Mouse (Mus musculus) intestine, embryonic 15.5 days (tissue): Measurements from ENCODE around the gene Vcan. TPM values are rescaled to one million over a fixed set of nuclear protein-coding genes. Genes with fewer than 3 reads are reported as not detected.
"Not testable (repeated sequence)": the region's sequence is repeated elsewhere in the genome, so short reads cannot be mapped to it uniquely, and the experiment has no call there.

ENCODE experiments used
- ATAC-seq: fragments of 200-750 bp; cut with Nextera tagmentation; 2 replicates; pipeline ENCODE4 v1.8.0; 2017; ENCODE audit warnings: moderate TSS enrichment, moderate library complexity
- H3K27ac ChIP-seq: fragments of 300-500 bp; sonication (generic); 2 replicates; pipeline ENCODE4 v1.5.1; 2015; ENCODE audit warnings: mild to moderate bottlenecking, inconsistent platforms
- H3K27me3 ChIP-seq: fragments of 300-500 bp; sonication (generic); replicated peaks from 2 replicates; pipeline ENCODE4 v1.6.1; 2015; ENCODE audit warnings: inconsistent platforms
- H3K36me3 ChIP-seq: fragments of 300-500 bp; sonication (generic); 2 replicates; pipeline ENCODE4 v1.6.1; 2015; ENCODE audit warnings: inconsistent platforms
- H3K4me1 ChIP-seq: fragments of 300-500 bp; sonication (generic); replicated peaks from 2 replicates; pipeline ENCODE4 v1.6.1; 2015; ENCODE audit warnings: inconsistent platforms
- H3K4me2 ChIP-seq: fragments of 300-500 bp; sonication (generic); replicated peaks from 2 replicates; pipeline ENCODE4 v1.6.1; 2015; ENCODE audit warnings: mild to moderate bottlenecking, inconsistent platforms
- H3K4me3 ChIP-seq: fragments of 300-500 bp; sonication (generic); replicated peaks from 2 replicates; pipeline ENCODE4 v1.5.1; 2015; ENCODE audit warnings: inconsistent platforms
- H3K9ac ChIP-seq: fragments of 300-500 bp; sonication (generic); 2 replicates; pipeline ENCODE4 v1.6.1; 2015; ENCODE audit warnings: inconsistent platforms
- H3K9me3 ChIP-seq: fragments of 300-500 bp; sonication (generic); 2 replicates; pipeline ENCODE4 v1.6.1; 2016; ENCODE audit warnings: inconsistent platforms
- WGBS: fragments of 180-500 bp; shearing (Covaris S2); methylation state at CpG from one replicate; pipeline ENCODE4 v1.1.7; 2015; 5-methylcytosine and 5-hydroxymethylcytosine counted together
- polyA plus RNA-seq: library from polyadenylated mRNA; unstranded; fragments of >200 nt; fragmentation: Nextera tagmentation; extraction: Ambion mirVana; gene quantifications from 2 replicates; pipeline ENCODE4 v1.2.1, GENCODE M21; 2015

Gene Vcan
- polyA plus RNA-seq, result 25.8 and 30.9 TPM in 2 replicates

DNA sequence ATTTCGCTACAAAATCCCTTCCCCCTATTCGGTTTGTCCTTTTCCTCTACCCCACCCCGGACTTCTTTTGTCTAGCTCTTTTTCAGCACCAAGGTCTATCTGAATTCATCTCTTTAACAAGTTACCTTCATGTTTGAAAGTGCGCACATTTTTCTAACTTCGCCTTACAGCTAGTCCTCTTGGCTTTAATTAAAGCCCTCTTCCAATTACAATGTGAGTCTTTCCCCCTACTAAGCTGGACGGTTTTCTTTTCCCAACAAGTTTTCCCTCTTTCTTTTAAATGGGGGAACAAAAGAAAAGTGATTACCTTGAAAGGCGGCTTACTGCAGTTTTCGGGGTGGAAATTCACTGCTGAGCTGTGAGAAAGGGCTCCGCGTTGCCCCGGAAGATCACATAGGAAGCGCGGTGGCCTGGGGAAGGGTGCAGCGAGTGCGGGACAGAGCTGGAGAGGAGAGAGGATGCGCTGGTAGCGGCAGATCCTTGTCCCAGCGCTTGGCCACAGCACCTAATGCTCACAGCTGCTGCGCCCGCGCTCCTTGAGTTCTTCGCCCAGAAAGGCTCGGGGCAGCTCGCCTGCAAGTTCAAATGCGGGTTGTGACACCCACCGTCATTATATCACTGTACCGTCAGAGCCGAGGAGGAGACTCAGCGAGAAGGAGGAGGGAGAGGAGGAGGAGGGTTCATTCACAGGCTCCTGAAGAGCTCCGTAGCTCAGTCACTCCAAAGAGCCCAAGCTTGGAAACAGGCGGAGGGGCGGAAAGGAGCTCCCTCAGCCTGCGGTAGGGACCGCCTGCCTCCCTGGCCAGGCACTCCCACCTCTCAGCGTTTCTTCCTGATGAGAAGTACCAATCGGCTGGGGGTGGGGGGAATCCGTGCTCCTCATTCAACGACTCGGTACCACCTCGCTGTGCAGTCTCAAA, at the start of gene Vcan:
Gene Vcan, minus strand, starts transcription at position 744 of the 920 bp plus-strand sequence.
- Histone ChIP-seq H3K27ac (peak within 1 kb of the TSS; percentile 75), H3K27me3 (no peaks in the 10 kb centered on the region), H3K4me2 (peak within 1 kb of the TSS; percentile 93), H3K9ac (peak within 1 kb of the TSS; percentile 59), H3K9me3 (no peaks in the 10 kb centered on the region), H3K4me3 (peak within 1 kb of the TSS; percentile 51), H3K36me3 (no peaks in the 10 kb centered on the region), H3K4me1 (peaks cover 9% of the 10 kb centered on the region; the same call in 1 of the 2 replicates)
- WGBS, result under 1% methylated on average over 40 of the region's 40 CpGs
- ATAC-seq, result peak; percentile 26

DNA sequence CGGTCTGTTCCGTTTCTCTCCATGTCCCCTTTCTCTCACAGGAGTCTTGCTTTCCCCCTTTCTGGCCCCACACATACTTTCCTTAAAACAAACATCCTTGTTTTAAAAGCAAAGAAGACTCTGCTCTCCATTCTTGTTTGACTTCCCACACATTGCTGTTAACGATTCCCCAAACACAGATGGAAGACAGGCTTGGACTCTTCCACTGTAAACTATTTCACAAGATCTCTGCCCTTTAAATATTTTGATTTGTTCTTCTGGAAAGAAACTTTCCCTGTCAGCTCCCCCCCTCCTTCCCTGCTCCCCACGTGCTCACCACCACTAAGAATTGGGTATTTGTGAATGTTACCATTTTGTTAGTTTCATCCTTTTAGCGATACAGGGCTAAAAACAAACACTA, 49.2 kb upstream of the Vcan start:
- no peak overlapping the region for H3K9ac ChIP-seq
- ATAC-seq, result 0 out of 2 replicates have a peak, but pooled peaks have one; percentile 41
- no peak overlapping the region for H3K4me3 ChIP-seq
- H3K36me3 ChIP-seq, result no peaks in the 10 kb centered on the region
- 24% methylated on average over 5 of the region's 5 CpGs for WGBS
- no peak overlapping the region for H3K4me2 ChIP-seq
- H3K27me3 ChIP-seq, result no peaks in the 10 kb centered on the region
- no peaks in the 10 kb centered on the region for H3K9me3 ChIP-seq
- no peaks in the 10 kb centered on the region for H3K4me1 ChIP-seq
- H3K27ac ChIP-seq, result no peak overlapping the region

DNA sequence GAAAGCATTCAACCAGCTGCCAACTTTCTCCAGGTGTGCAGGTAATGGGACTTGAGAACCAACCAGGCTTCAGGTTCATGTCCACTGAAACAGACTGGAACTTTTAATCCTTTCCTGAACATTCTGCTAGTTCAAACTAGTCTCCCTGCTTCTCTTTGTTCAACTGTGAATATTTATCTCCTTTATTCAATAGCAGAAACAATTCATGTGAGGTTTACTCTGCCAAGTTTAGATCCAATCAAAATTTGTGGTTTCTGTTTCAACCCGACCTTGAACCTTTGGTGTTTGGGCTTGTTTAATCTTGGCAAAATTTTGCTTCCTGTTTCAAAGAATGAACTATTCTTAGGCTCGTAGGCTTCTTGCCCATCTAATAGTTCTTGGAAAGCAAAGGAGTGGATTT, 40.6 kb upstream of the Vcan start:
- 52% methylated on average over 2 of the region's 2 CpGs for WGBS
- H3K4me3 ChIP-seq, result no peak overlapping the region
- H3K4me2 ChIP-seq, result no peak overlapping the region
- no peaks in the 10 kb centered on the region for H3K27me3 ChIP-seq
- no peaks in the 10 kb centered on the region for H3K36me3 ChIP-seq
- no peaks in the 10 kb centered on the region for H3K4me1 ChIP-seq
- H3K9ac ChIP-seq, result no peak overlapping the region
- no peak overlapping the region for H3K27ac ChIP-seq
- no peak for ATAC-seq
- H3K9me3 ChIP-seq, result no peaks in the 10 kb centered on the region

DNA sequence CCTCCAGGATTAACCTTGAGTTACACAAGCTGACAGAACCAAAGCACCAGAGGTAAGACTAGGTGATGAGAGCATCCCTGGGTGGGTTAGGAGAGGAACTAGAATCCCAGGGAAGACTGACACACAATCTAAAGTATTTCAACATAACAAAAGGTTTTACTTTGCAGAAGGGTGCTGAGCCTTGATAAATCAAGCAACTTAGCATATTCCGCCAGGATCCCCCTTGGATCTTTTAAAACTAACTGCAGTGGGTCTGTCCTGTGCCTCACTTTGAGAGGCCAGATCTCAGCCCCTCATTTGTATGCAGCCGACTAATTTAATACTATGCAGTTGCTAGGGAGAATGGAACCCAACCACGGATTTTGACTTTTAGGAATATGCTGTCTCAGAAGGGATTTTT, 38.0 kb upstream of the Vcan start:
- H3K4me2 ChIP-seq, result no peak overlapping the region
- H3K4me3 ChIP-seq, result no peak overlapping the region
- no peak overlapping the region for H3K27ac ChIP-seq
- no peaks in the 10 kb centered on the region for H3K36me3 ChIP-seq
- H3K27me3 ChIP-seq, result no peaks in the 10 kb centered on the region
- H3K4me1 ChIP-seq, result no peaks in the 10 kb centered on the region
- H3K9me3 ChIP-seq, result no peaks in the 10 kb centered on the region
- WGBS, result 67% methylated on average over 3 of the region's 3 CpGs
- ATAC-seq, result no peak
- no peak overlapping the region for H3K9ac ChIP-seq

DNA sequence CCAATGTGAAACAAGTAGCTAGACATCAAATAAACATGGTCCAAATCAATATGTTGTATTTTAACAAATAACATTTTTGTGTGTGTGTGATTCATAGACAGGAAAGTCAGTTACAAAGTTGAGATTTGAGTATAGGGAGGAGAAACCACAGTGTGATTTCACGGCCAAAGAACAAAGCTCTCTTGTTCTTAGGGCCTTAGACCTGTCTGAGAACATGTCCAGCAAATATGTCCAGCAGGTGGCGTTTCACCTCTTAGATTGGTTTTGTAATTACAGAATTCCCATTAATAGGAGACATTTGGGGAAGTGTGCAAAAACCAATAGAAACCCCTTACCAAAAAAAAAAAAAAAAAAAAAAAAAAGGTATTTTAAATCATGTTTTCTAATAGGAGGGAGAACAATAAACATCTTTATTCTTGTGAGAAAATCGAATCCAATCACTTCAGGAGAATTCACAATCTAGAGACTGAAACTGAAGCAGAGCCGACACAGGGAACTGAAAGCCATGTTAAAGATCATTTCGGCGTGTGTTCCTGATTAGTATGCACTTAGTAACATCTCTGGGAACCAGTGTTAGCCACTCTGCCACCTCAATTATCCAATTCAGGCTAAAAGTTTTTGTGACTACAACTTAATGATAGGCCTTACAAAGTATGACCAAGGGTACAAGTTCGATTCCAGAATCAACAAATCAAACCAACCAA, 37.1 kb upstream of the Vcan start:
- Histone ChIP-seq H3K4me1 (no peaks in the 10 kb centered on the region), H3K9ac (no peak overlapping the region), H3K27me3 (no peaks in the 10 kb centered on the region), H3K36me3 (no peaks in the 10 kb centered on the region), H3K27ac (no peak overlapping the region), H3K4me3 (no peak overlapping the region), H3K9me3 (no peaks in the 10 kb centered on the region), H3K4me2 (no peak overlapping the region)
- ATAC-seq, result peak; percentile 61; the same call in 1 of the 2 replicates
- WGBS, result 64% methylated on average over 7 of the region's 7 CpGs

DNA sequence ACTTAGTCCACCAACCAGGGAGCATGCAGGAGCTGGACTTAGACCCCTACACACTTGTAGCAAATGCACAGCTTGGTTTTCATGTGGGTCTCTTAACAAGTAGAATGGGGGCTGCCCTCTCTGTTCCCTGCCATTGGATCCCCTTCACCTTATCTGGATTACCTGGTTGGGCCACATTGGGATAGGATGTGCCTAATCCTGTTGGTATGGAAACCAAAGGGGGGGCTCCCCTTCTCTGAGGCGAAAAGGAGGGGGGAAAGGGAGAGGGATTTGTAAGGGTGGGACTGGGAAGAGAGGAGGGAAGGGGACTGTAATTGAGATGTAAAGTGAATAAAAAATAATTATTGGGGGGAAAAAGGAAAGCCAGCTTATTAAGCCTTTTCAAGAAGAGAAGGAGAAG, 35.5 kb upstream of the Vcan start:
- ATAC-seq, result no peak
- Histone ChIP-seq H3K27ac (no peak overlapping the region), H3K4me1 (no peaks in the 10 kb centered on the region), H3K9ac (no peak overlapping the region), H3K36me3 (no peaks in the 10 kb centered on the region), H3K27me3 (no peaks in the 10 kb centered on the region), H3K9me3 (no peaks in the 10 kb centered on the region), H3K4me3 (no peak overlapping the region), H3K4me2 (no peak overlapping the region)
- 60% methylated on average over 1 of the region's 1 CpGs for WGBS

DNA sequence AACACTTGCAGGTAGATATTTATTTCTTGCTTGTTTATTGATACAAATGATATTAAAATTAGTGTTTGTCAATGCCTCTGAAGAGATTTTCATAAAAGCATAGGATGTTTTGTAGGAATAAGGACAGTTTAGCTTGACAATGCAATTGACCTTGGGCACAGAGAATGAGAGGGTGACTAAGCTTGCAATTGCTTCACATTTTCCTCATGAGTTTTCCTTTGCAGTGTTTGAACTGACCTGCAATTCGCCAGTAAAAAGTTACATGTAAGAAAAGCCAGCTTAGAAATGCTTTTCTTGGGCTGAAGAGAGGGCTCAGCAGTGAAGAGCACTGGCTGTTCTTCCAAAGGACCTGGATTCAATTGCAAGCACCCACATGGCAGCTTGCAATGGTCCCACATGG, 34.8 kb upstream of the Vcan start:
- ATAC-seq, result no peak
- H3K9ac ChIP-seq, result no peak overlapping the region

DNA sequence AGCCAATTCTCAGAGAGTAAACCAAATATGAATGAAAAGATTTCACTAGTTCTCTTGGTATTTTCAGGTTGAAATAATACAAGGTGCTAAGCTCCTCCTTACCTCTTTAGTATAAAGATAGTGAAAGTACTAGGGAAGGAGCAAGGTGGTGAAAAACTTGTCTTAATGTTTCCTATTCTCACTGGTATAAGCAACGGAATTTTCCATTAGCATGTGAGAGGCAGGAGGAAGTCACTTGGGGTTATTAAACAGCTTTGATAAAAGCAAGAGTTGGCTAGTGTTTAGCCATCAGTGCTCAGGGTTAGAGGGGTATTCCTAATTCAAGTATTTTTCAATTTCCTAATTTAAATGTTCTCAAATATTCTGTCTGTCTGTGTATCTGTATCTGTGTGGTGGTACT, 24.2 kb upstream of the Vcan start:
- 60% methylated on average over 1 of the region's 1 CpGs for WGBS
- H3K4me2 ChIP-seq, result no peak overlapping the region
- no peak overlapping the region for H3K9ac ChIP-seq
- no peak for ATAC-seq
- H3K4me1 ChIP-seq, result no peaks in the 10 kb centered on the region
- H3K9me3 ChIP-seq, result no peaks in the 10 kb centered on the region
- no peak overlapping the region for H3K27ac ChIP-seq
- H3K4me3 ChIP-seq, result no peak overlapping the region
- no peaks in the 10 kb centered on the region for H3K27me3 ChIP-seq
- H3K36me3 ChIP-seq, result no peaks in the 10 kb centered on the region

More for the DNA sequence above, 34.8 kb upstream of the Vcan start:
- WGBS, result 82% methylated on average over 1 of the region's 1 CpGs
- Histone ChIP-seq H3K4me3 (no peak overlapping the region), H3K9me3 (no peaks in the 10 kb centered on the region), H3K36me3 (no peaks in the 10 kb centered on the region), H3K27me3 (no peaks in the 10 kb centered on the region), H3K4me2 (no peak overlapping the region), H3K27ac (no peak overlapping the region), H3K4me1 (no peaks in the 10 kb centered on the region)

DNA sequence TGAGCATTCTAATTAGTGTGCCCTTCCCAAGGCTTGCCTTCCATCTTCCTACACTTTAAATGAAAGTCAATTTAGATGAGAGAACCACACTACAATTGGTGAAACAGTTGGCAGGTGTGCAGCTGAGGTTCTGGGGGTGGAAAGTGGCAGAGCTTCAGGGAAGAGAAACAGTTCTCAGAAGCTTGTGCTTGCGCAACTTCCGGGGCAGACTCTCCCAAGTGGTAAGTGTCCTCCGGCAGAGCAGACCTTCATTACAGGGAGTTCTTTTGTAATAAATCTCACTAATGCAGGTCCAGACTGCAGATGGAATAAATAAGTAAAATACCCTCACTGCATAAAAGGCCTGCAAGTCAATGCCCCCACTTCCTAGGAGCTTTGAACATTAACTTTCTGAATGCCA, 23.7 kb upstream of the Vcan start:
- H3K4me3 ChIP-seq, result no peak overlapping the region
- WGBS, result 64% methylated on average over 3 of the region's 3 CpGs
- no peaks in the 10 kb centered on the region for H3K9me3 ChIP-seq
- ATAC-seq, result no peak
- H3K4me1 ChIP-seq, result no peaks in the 10 kb centered on the region
- no peak overlapping the region for H3K4me2 ChIP-seq
- H3K36me3 ChIP-seq, result no peaks in the 10 kb centered on the region
- no peak overlapping the region for H3K9ac ChIP-seq
- H3K27me3 ChIP-seq, result no peaks in the 10 kb centered on the region
- no peak overlapping the region for H3K27ac ChIP-seq

DNA sequence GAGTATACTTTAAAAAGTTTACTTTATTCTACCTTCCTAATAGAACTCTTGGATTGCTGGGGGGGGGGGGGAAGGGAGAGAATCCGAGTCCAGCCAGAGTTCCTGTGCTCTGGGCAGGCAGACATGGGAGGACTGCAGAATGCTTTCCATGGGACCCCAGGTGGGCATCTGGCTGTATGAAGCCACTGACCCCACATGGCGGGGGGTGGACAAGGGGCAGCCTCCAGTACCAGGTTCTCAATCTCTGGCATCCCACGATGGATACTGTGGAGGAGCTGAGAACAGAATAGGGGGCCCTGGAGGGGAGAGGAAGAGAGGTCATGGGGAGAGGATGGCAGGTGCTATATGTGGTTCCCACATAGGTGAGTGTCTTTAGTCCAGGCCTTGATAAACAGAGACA, 20.0 kb upstream of the Vcan start:
- H3K4me3 ChIP-seq, result no peak overlapping the region
- no peak overlapping the region for H3K9ac ChIP-seq
- no peak overlapping the region for H3K4me2 ChIP-seq
- H3K36me3 ChIP-seq, result no peaks in the 10 kb centered on the region
- no peak for ATAC-seq
- WGBS, result 74% methylated on average over 3 of the region's 3 CpGs
- no peak overlapping the region for H3K27ac ChIP-seq
- H3K9me3 ChIP-seq, result no peaks in the 10 kb centered on the region
- H3K4me1 ChIP-seq, result no peaks in the 10 kb centered on the region
- no peaks in the 10 kb centered on the region for H3K27me3 ChIP-seq

DNA sequence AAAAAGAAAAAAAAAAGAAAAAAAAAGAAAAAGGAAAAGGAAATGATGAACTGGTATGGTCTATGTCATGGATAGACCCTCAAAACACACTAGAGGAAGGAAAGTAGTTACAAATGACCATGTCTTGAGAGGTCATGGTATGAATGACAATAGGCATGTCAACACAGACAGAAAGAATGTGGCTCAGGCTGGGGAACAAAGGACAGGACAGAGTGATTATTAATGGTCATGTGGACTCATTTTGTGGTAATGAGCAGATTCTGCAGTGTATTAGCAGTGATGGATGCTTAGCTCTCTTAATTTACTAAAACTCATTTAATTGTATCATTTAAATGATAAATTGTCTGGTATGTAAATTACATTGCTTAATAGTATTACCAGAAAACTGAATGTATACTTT, 14.0 kb upstream of the Vcan start:
- ATAC-seq, result no peak
- H3K9me3 ChIP-seq, result no peaks in the 10 kb centered on the region
- H3K36me3 ChIP-seq, result no peaks in the 10 kb centered on the region
- no peak overlapping the region for H3K9ac ChIP-seq
- H3K27ac ChIP-seq, result no peak overlapping the region
- no peaks in the 10 kb centered on the region for H3K27me3 ChIP-seq
- no peak overlapping the region for H3K4me2 ChIP-seq
- H3K4me3 ChIP-seq, result no peak overlapping the region
- H3K4me1 ChIP-seq, result no peaks in the 10 kb centered on the region

DNA sequence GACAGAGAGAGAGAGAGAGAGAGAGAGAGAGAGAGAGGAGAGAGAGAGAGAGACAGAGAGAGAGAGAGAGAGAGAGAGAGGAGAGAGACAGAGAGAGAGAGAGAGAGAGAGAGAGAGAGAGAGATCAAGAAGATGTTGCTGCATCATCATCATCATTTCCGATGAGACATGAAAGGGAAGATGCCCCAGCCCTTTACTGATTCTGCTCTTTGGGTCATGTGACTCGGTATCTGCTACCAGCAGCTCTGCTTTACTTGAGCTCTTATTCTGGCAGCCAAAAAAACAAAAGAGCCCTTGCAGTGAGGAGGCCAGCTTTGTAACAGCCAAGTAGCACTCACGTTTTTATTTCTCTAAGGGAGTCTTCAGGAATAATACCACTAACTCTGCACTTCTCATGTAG, 8.3 kb upstream of the Vcan start:
- H3K4me3 ChIP-seq, H3K36me3 ChIP-seq, H3K4me1 ChIP-seq, H3K27me3 ChIP-seq, H3K4me2 ChIP-seq, H3K9ac ChIP-seq, ATAC-seq, H3K27ac ChIP-seq, H3K9me3 ChIP-seq: not testable (repeated sequence)
- 34% methylated on average over 3 of the region's 3 CpGs for WGBS
